Mouse (Mus musculus): Measurements from ENCODE around the gene Ctnnd2.

Gene Ctnnd2

DNA sequence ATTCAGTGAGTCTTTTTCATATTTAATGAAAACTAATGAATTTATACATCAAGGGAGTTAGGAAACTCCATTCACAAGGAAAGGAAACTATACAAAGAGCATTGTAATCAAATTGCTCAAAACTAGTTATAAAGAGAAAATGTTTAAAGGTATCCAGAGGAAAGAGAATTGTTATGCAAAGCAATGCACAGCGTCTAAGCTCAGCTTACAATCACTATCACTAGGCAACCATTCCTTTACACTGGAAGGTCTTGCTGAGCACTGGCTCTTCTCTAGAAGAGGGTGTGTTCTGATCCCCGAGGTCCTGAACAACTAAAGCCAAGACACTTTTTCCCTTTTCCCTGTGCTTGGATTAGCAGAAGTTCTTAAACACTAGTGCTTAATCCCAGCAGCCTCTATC lies 735.6 kb downstream of the Ctnnd2 start:
- DNase-seq: no peak

- peak; percentile 17 for DNase-seq
Measured at GRCm38 (mm10) chr15:30913360-30913759, 741.0 kb downstream of the Ctnnd2 start.

DNA sequence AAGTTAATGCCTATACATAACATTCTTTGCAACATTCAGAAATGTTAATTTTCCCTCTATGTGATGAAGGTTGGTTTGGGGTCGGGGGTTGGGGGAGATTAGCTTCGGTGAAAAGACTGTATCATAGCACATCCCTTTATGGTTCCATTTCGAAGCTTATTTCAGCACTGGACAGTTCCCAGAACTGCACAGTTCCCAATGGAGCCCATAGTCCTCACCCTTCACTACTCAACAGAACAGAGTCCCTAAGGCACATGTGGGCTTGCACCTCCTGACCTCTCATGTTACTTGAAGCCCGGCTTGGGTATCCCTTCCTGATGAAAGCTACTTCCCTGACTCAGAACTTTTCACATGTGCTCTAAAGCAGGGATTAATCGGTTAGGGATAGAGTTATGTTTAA lies 753.4 kb downstream of the Ctnnd2 start:
- peak; percentile 7 for DNase-seq

- peak; percentile 44 for DNase-seq
Measured at GRCm38 (mm10) chr15:30927632-30928031, 755.2 kb downstream of the Ctnnd2 start.

DNA sequence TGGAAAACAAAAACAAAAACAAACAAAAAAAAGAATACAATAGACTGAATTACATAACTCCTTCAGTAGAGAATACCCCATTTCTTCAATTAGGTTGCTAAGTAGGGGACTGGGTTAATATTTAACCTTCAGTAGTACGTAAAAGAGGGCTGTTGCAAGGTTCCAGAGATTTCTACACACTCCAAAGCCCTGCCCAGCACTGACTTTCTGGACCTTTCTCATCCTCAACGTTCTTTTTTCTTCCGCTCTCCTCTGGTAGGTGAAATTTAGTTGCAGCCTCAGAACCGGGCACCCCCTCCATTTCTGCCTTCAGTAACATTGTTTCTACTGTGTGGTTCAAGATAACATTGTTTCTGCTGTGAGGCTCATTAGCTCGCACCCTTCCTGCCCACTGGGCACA lies 759.5 kb downstream of the Ctnnd2 start:
- DNase-seq: no peak

GRCm38 (mm10) chr15:30945863-30946262 lies 773.5 kb downstream of the Ctnnd2 start:
- no peak for DNase-seq

DNA sequence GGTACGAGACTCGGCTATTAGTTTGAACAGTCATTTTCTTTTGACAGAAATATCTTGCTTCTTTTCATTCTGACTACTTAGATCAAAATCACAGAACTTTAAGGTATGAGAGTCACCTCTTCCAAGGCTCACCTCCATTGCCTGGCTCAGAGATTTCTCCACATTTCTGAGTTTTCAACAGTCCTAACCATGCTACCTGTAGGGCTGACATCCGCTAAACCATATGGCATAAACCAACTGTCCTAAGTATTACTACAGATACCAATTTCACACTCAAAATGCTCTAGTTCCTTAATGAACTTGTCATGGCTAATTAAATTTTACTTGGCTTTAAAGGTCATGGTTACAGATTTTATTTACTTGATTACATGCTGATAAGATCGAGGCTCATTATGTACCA lies 786.1 kb downstream of the Ctnnd2 start:
- DNase-seq: no peak

DNA sequence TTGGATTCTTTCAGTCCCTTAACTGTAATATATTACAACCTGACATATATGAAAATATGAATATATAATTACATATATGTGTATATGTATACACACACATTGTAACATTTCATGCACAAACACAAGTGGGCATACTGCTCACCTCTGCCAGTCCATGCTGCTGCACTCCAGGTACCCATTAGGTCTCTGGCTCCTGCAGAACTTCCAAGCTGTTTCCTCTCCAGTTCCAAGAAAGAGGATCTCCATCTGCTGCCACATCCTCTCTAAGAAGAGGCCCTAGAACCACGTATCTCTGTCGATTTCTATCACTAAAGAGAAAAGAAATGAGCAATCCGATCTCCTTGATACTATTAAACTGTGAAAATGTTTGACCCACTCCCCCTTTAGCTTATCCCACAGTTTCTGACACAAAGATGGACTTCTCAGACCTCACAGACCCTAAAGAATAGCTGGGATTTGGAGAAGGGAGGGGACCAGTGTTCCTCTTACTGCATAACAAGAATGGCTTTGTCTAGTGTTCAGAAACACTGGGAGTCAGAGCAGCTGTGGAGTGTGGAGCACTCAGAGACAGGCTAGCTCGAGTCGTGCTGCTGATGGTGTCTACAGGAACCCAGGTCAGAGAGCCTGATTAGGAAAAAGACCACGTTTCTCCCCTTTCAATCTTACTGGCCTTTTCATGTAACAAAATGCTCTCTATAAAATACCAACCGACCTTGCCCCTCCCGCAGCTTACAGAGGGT lies 790.2 kb downstream of the Ctnnd2 start:
- no peak for DNase-seq

DNA sequence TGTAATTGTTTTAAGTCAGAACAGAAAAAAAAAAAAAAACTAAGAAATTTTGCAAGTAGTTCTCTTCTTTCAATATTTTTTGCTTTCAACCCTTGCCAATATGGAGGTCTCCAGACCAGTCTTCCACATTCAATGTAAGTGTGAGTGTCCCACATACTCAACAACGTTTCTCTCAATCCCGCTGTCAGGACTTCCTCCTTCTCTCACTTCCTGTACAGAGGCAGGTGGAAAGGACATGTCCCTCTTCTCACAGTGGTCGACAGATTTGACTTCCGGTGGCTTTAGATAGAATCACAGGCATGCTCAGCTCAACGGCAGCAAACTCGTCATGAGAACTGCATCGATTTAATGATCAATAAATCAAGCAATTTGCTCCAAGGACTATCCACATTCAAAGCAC lies 791.7 kb downstream of the Ctnnd2 start:
- no peak for DNase-seq

- DNase-seq: no peak
Measured at GRCm38 (mm10) chr15:30964865-30965679, 792.7 kb downstream of the Ctnnd2 start.

DNA sequence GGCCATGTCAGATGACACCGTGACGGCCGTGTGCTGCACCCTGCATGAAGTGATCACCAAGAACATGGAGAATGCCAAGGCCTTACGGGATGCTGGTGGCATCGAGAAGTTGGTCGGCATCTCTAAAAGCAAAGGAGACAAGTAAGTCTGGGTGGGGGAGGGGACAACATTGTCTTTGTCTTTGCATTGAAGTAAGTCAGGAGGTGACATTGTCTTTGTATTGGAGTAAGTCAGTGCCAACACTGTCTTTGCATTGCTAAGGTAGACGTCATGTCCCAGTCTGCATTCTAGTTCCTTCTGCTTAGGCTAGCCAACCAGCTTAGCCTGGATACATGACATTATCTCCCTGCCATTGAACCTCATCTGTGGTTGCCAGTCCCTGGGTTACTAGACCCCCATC lies 794.4 kb downstream of the Ctnnd2 start:
- DNase-seq: no peak

- DNase-seq: no peak
Measured at GRCm38 (mm10) chr15:30974436-30974835, 802.0 kb downstream of the Ctnnd2 start.

GRCm38 (mm10) chr15:30974991-30975775 lies 802.8 kb downstream of the Ctnnd2 start:
- peak; percentile 34 for DNase-seq

DNA sequence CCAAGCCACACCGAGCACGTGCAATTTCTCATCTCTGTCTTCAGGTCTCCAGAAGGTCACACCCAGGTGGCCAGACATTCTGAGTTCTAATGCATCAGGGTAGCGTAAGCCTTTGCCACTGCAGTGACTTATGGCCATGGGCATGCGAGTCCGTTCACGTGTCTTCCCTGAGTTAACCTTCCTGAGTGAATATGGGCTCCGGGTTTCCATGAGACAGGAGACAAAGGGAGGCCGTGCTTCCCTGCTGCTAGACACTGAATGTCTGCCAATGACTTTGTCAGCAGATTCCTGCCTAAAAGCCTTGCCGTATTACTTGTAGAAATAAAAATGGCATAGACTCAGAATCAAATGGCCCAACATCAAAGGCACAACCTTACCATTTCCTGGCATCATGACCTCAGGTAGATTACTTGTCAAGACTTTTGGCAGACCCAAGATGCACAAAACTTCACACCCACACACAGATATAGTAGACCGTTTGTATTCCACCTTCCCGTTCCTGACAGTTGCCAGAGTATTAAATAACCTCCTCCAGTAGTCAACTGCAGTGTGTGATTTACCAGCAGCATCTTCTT lies 804.9 kb downstream of the Ctnnd2 start:
- no peak for DNase-seq

DNA sequence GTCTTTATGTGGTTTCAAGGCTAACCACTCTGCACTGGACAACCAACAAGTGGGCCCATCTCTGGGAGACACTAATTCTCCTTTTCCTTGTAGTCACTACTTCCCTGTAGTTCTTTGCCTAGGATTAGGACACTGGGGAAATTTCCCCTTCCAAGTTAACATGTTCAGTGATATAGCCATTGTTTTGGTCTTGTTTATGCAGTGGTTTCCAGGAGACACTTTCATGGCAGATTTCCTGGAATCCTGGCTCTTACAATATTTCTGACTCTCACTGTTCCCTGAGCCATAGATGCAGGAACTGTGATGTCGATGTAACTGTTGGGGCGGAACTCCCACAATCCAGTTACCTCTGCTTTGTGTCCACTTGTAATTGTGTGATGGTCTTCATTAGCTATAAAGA lies 814.5 kb downstream of the Ctnnd2 start:
- peak; percentile 40 for DNase-seq

DNA sequence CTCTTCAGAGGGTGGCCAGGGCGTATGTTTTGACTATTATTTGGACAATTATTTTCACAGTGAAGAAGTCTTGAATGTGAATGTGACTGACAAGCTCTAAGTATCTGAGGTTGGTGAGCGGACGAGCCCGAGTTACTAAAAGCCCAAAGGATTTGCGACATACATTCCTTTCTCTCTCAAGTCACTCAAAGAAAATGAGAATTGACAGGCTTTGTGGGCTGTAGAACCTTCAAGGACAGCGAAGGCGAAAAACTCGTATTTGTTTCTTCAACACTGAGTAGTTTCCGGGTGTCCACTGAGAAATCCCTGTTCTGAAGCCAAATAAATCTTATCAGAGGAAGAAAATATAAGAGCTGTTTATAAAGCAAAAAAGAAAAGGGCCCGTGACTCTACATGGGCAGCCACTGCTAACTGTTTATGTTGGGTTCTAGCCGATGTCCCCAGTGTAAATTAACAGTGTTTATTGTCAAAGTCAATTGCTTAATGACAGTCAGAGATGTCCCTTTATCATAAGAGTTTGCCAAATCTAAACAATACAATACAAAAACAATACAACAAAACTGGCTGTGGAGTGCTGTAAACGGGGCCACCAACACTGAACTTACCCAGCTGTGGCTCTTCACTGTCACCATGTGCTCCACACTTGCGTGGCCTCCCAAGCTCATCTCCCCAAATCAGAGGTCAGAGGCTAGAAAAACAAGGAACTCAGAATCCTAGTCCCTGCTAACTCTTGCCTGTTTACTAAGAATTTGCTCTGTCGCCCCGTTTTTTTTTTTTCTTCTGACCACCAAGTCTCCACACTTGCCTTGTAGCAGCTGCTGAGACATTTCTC lies 818.2 kb downstream of the Ctnnd2 start:
- peak; percentile 57 for DNase-seq

- DNase-seq: no peak
Measured at GRCm38 (mm10) chr15:30992357-30992756, 820.0 kb downstream of the Ctnnd2 start.

GRCm38 (mm10) chr15:30992901-30993300 lies 820.5 kb downstream of the Ctnnd2 start:
- DNase-seq: no peak

DNA sequence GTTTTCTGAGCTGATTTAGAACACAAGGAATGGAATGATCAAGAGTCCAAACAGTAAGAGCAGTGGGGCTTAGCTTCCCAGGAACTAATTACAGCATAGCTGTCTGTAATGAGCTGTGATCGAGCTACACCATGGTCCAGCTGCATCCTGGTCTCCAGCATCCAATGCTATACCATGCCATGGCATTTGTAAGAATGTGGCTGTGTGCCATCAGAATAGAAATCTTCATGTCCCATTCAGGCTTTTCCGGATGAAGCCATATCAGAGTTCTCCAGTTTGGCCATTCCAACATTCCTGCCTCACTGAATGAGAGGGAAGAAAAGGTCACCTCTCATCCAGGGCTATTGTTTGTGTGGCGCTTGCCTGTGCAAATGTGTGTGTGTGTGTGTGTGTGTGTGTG lies 823.0 kb downstream of the Ctnnd2 start:
- DNase-seq: no peak

DNA sequence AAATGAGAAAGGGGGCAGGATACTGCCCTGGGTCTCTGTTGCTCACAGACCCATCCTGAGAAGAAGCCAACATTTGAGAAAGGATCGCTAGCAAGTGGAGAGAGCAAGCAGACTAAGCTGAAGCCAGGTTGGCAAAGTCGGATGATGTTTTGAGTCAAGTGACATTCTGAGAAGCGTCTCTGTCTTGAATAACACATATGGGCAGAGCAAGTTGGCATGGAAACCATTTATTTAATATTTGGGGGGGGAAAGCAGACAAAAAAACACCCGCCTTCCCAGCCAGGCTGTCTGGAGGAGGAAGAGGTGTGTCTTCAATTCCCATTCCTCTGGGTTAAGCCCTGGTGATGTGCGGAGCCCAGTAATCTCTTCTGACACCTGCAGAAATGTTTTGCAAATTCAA lies 832.1 kb downstream of the Ctnnd2 start:
- DNase-seq: no peak

- DNase-seq: no peak
Measured at GRCm38 (mm10) chr15:31004976-31005375, 832.6 kb downstream of the Ctnnd2 start.
